9 mouse cellular contexts compared by ENCODE assay signal in genomic region chr17:83807778-83808398, GRCm38 (mm10). TPM values are rescaled to one million over a fixed set of nuclear protein-coding genes. Genes with fewer than 3 reads are reported as not detected.
DNase-seq lines count a peak whose midpoint lies in the region; ATAC-seq lines count a peak whose summit lies in the region.
"Had no signal": no experiment of that assay in that cellular context is flagged by ENCODE, and none has a peak within 500 bp of the region (broad histone marks: within the 10 kb centered on the region; RNA-seq: fewer than 3 reads in every experiment).

No protein-coding gene starts in this region.

- no peaks in the 10 kb centered on the region for H3K9me3 ChIP-seq in kidney, embryonic 16.5 days (ENCODE audit: low read length)
- H3K9me3 ChIP-seq: embryonic facial prominence, embryonic 13.5 days had no signal

- H3K4me3 ChIP-seq in kidney, embryonic 16.5 days (ENCODE audit: low read length), result no peak overlapping the region
- H3K4me3 ChIP-seq: embryonic facial prominence, embryonic 13.5 days had no signal

- no peak overlapping the region for H3K9ac ChIP-seq in kidney, embryonic 16.5 days (replicated peaks; ENCODE audit: low read length)
- H3K9ac ChIP-seq: embryonic facial prominence, embryonic 13.5 days had no signal

- DNase-seq in kidney, adult 11 months, result peak; percentile 30
- DNase-seq in adrenal gland, adult (ENCODE audit: inconsistent age in 2 of 2, low spot score in 1 of 2), result peak; percentile 70 to 92
- peak; percentile 84 for DNase-seq in embryo, embryonic 10.5 days (ENCODE audit: low spot score)
- DNase-seq in heart, postnatal 10 days, result peak; percentile 58 to 80
- DNase-seq in left cerebral cortex, adult 8-10 months (ENCODE audit: low spot score in 2 of 2), result peak; percentile 48 to 53
- DNase-seq in spleen, postnatal 4 days (ENCODE audit: low spot score in 2 of 2), result peak; percentile 81 to 90

- no peak for ATAC-seq in kidney, embryonic 16.5 days (ENCODE audit: low FRiP score, low TSS enrichment)
- peak; percentile 32 for ATAC-seq in megakaryocyte-erythroid progenitor cell, adult 5-6 weeks (replicated peaks; ENCODE audit: low FRiP score, low TSS enrichment, poor library complexity, severe bottlenecking)

- no peak overlapping the region for H3K27ac ChIP-seq in kidney, embryonic 16.5 days (ENCODE audit: low read length)
- H3K27ac ChIP-seq: embryonic facial prominence, embryonic 13.5 days had no signal

- peaks cover 41% of the 10 kb centered on the region for H3K36me3 ChIP-seq in kidney, embryonic 16.5 days (ENCODE audit: insufficient read depth, low read length)

- WGBS in kidney, embryonic 16.5 days, result 76% methylated on average over 11 of the region's 11 CpGs

- no peaks in the 10 kb centered on the region for H3K4me1 ChIP-seq in kidney, embryonic 16.5 days (ENCODE audit: insufficient read depth, low read length)
- H3K4me1 ChIP-seq: embryonic facial prominence, embryonic 13.5 days had no signal

- H3K4me2 ChIP-seq in kidney, embryonic 16.5 days (replicated peaks; ENCODE audit: low read depth, low read length), result no peak overlapping the region
- H3K4me2 ChIP-seq: embryonic facial prominence, embryonic 13.5 days had no signal

- H3K27me3 ChIP-seq in kidney, embryonic 16.5 days (ENCODE audit: insufficient read depth, low read length), result no peaks in the 10 kb centered on the region
- H3K27me3 ChIP-seq: embryonic facial prominence, embryonic 13.5 days had no signal

- intact Hi-C loops in heart, postnatal 10 days (cut with DNase I), result loop anchor here (5.0 kb wide), 2 partner anchors 176 to 536 kb away; partner anchors contain the start of gene Kcng3

RNA-seq across cellular contexts. Expression of gene Haao, which starts 39.9 kb away (rescaled TPM):
- polyA plus RNA-seq in kidney, embryonic 16.5 days (2015; fragmentation: Nextera tagmentation; extraction: Ambion mirVana), result 2.9 and 3.4 TPM in 2 replicates
- total RNA-seq in heart, postnatal 10 days (2021), result not detected
- total RNA-seq in left cerebral cortex, adult 8-10 months (2022), result under 1 TPM in 3 of 4 experiments, not detected in 1; 0.72 to 0.84 (median 0.78) TPM
- 1.6 and 3.9 TPM in 2 replicates for total RNA-seq in megakaryocyte-erythroid progenitor cell, adult 5-6 weeks (2014; fragmentation: Nextera tagmentation)
- total RNA-seq in megakaryocyte-erythroid progenitor cell, adult 5-6 weeks (2017), result 3.2 and 3.9 TPM in 2 replicates

Comparison
In these comparisons a context has a peak if more than half of its experiments do, and no peak if none do; other contexts are left out.
1. DNase-seq: peak in every context shown above with its lines; median percentile 86 in spleen, postnatal 4 days; 84 in embryo, embryonic 10.5 days; 81 in adrenal gland, adult; 69 in heart, postnatal 10 days; 50 in left cerebral cortex, adult 8-10 months; 30 in kidney, adult 11 months.